In genomic region chr13:97398041-97398440, GRCm38 (mm10) we compare ENCODE assay signal across 26 mouse cellular contexts.
"Had no signal": no experiment of that assay in that cellular context is flagged by ENCODE, and none has a peak within 500 bp of the region (broad histone marks: within the 10 kb centered on the region; RNA-seq: fewer than 3 reads in every experiment).

No protein-coding gene starts in this region.

- H3K36me3 ChIP-seq: embryonic facial prominence, embryonic 10.5 days; embryonic facial prominence, embryonic 12.5 days; embryonic facial prominence, embryonic 13.5 days; embryonic facial prominence, embryonic 15.5 days; forebrain, embryonic 10.5 days; forebrain, embryonic 12.5 days; forebrain, embryonic 15.5 days had no signal

- H3K27me3 ChIP-seq: embryonic facial prominence, embryonic 12.5 days; embryonic facial prominence, embryonic 13.5 days; embryonic facial prominence, embryonic 15.5 days; forebrain, embryonic 12.5 days; forebrain, embryonic 13.5 days; forebrain, embryonic 15.5 days had no signal

- H3K27ac ChIP-seq: embryonic facial prominence, embryonic 10.5 days; embryonic facial prominence, embryonic 12.5 days; embryonic facial prominence, embryonic 13.5 days; embryonic facial prominence, embryonic 15.5 days; forebrain, embryonic 10.5 days; forebrain, embryonic 12.5 days; forebrain, embryonic 13.5 days; forebrain, embryonic 15.5 days; gastrocnemius, adult 2 months; heart, adult 2 months had no signal

- H3K4me1 ChIP-seq: embryonic facial prominence, embryonic 12.5 days; embryonic facial prominence, embryonic 13.5 days; embryonic facial prominence, embryonic 15.5 days had no signal

- DNase-seq: cerebellum, adult 2 months; cerebellum, adult 8-10 months; cerebellum, adult 9-10 months; cerebellum, adult 9-11 months; cerebellum, postnatal 10 days; cerebellum, postnatal 14 days; cerebellum, postnatal 25 days; cerebellum, postnatal 36 days; embryo, embryonic 11 days; forebrain, postnatal 0 days; gastrocnemius, adult 2 months; gastrocnemius, postnatal 10 days; gastrocnemius, postnatal 14 days; gastrocnemius, postnatal 25 days; gastrocnemius, postnatal 36 days; heart, adult 18-20 months; heart, adult 2 months had no signal

- H3K9me3 ChIP-seq: embryonic facial prominence, embryonic 10.5 days; embryonic facial prominence, embryonic 12.5 days; embryonic facial prominence, embryonic 13.5 days; embryonic facial prominence, embryonic 15.5 days; forebrain, embryonic 10.5 days; forebrain, embryonic 12.5 days; forebrain, embryonic 13.5 days; forebrain, embryonic 15.5 days had no signal

- H3K4me3 ChIP-seq: embryonic facial prominence, embryonic 10.5 days; embryonic facial prominence, embryonic 12.5 days; embryonic facial prominence, embryonic 13.5 days; embryonic facial prominence, embryonic 15.5 days; erythroblast, embryonic 14.5 days; forebrain, embryonic 10.5 days; forebrain, embryonic 12.5 days; forebrain, embryonic 13.5 days; forebrain, embryonic 15.5 days; gastrocnemius, adult 2 months; heart, adult 2 months had no signal
